Mouse (Mus musculus): Measurements from ENCODE around the gene Akr1b8. TPM values are rescaled to one million over a fixed set of nuclear protein-coding genes. Genes with fewer than 3 reads are reported as not detected.
A peak's percentile ranks its signal among the peaks of the same experiment; 100 is the strongest.
"Not testable (repeated sequence)": the region's sequence is repeated elsewhere in the genome, so short reads cannot be mapped to it uniquely, and the experiment has no call there.

The Akr1b8 gene
- total RNA-seq, 1 experiment from 2014 or later = not detected

DNA sequence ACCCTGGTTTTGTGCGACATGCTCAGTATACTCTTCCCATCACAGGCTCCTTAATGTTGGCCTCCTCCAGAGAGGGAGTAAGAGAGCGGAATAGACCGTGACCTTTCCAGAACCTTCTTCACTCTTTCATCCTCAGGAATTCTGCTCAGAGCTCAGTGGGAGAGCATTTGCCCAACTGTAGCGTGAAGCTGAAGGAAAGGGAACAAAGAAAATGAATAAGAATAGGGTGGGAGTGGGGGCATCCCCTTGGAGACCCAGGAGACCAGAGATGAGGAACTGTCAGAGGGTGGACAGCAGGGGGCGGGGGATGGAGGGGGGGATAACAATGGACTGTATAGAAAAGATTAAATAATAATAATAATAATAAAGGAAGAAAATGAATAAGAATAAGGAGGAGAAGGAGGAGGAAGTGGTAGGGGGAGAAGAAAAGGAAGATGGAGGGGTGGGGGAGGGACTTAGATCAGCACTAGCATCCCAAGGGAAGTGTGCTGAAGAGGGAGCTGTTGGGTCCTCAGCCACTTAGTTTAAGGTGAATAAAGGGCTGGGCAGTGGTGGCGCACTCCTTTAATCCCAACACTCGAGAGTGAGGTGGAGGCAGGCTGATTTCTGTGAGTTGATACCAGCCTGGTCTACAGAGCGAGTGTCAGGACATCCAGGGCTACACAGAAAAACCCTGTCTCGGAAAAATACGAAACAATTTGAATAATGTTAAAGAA, 9.6 kb upstream of the Akr1b8 start:
- ATAC-seq (replicated peaks in 1 of 2; ENCODE audit: insufficient read depth in 1 of 2, low FRiP score in 2 of 2, low TSS enrichment in 1 of 2, low read depth in 1 of 2, poor library complexity in 2 of 2, severe bottlenecking in 2 of 2) = no peak

DNA sequence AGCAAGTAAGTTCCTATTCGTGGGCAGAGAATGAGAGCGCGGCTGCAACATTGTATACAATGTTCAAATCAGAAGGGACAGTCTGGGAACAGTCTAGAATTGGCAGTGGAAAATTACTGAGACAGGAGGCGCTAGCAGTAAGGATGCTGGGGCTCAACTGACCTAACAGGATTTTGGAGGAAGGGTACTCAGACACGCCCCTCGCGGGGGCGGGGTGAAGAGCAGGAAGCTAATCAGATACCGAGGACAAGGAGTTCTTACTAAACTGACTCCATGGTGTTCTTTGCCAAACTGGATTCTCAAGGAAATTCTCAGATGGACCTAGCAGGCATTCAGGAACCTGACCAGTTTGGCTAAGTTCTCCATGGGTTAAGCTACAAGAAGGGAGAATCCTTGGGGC, 9.0 kb upstream of the Akr1b8 start:
- no peak for ATAC-seq (replicated peaks in 1 of 2; ENCODE audit: insufficient read depth in 1 of 2, low FRiP score in 2 of 2, low TSS enrichment in 1 of 2, low read depth in 1 of 2, poor library complexity in 2 of 2, severe bottlenecking in 2 of 2)

DNA sequence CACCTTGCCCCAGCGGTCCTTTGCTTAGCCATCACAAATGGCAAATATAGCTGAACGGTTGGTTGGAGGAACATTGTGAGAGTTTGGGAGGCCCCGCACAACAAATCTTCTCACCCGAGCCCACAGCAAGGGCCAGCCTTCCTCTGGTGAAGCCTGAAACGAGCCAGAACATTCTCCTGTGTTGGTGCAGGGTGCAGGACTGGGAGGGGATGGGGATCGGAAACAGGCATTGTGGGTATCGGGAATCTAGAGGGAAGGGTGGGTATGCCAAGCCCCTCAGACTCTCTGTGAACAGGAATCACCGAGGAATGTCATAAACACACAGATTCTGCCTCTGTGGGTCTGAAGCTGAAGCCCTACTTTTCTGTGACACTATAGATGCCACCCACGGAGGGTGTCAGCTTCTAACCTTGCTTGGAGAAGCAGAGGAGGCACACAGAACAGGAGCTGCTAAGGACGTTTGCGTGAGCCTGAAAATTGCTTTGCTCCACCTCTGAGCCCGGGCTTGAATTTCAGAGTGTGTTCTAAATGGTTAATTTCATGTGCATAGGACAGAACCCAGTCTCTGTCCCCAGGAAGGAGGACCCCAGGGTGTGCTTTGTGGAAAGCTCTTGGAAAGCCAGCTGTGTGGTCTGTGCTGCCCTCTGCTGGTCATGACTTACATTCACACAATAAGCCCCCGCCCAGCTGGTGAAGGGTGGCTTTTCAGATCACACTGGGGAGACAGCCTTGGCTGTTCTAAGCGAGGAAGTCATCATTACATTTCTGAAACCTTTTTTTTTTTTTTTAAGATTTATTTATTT, 7.6 kb upstream of the Akr1b8 start:
- peak; percentile 74 to 92 for ATAC-seq (replicated peaks in 1 of 2; ENCODE audit: insufficient read depth in 1 of 2, low FRiP score in 2 of 2, low TSS enrichment in 1 of 2, low read depth in 1 of 2, poor library complexity in 2 of 2, severe bottlenecking in 2 of 2)

DNA sequence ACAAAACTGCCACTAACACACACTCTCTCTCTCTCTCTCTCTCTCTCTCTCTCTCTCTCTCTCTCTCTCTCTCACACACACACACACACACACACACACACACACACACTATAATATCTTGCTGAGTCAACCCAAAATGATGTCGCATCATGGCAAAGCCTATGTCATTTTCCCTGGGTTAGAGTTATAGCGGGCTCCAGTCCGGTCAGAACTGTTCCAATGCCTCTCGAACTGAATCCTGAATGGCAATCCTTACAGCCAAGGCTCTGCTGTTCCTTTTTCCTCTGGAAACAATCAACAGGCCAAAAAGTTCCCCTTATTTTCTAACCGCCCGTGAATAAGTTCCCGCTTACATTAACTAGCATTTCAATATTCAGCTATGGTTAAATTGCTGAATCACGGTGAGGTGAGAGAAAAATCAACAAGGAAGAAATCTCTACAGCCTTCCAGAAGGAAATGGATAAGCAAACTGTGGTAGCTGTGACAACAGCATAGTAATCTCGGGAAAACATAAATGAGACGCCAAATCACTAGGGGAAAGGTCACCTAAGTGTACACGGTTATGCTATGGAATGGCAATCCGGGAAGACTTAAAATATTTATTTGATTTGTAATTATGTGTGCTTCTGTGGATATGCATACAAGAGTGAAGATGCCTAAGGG, 3.8 kb upstream of the Akr1b8 start:
- no peak for ATAC-seq (replicated peaks in 1 of 2; ENCODE audit: insufficient read depth in 1 of 2, low FRiP score in 2 of 2, low TSS enrichment in 1 of 2, low read depth in 1 of 2, poor library complexity in 2 of 2, severe bottlenecking in 2 of 2)

DNA sequence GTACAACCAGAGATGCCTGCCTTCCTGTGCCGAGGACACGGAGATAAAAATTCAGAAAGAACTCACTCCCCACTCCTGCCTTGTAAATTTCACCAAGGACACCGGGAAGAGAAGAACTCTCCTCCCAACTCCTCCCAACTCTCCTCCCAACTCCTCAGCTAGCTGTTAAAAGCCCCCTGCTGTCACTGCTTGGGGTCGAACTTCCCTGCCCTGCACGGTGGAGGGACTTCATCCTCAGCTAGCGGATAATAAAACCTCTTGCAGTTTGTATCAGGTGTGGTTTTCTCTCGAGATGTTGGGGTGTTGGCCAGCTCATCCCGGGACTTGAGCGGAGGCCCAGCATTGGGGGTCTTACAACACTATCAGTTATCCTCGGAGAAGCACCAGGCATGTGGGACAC, 2.4 kb upstream of the Akr1b8 start:
- ATAC-seq (replicated peaks in 1 of 2; ENCODE audit: insufficient read depth in 1 of 2, low FRiP score in 2 of 2, low TSS enrichment in 1 of 2, low read depth in 1 of 2, poor library complexity in 2 of 2, severe bottlenecking in 2 of 2) = not testable (repeated sequence)

DNA sequence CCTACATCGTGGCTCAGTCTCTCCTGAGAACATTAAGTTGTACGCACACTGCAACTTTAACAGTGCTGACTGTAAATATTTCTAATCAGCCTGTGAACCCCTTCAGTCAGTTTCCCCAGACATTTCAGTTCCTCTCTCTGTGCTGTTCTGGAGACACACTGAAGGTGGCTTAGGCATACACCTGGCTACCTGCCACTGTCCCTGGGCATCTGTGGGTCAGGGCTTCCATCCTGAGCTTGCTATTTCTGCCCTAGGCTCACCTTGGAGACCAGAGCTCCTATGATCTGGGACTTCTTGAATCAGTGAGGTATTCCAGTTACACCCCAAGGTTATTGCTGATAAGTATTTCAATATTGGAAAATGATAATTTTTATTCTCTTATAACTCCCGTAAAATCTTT, 1.5 kb upstream of the Akr1b8 start:
- ATAC-seq (replicated peaks in 1 of 2; ENCODE audit: insufficient read depth in 1 of 2, low FRiP score in 2 of 2, low TSS enrichment in 1 of 2, low read depth in 1 of 2, poor library complexity in 2 of 2, severe bottlenecking in 2 of 2) = no peak

DNA sequence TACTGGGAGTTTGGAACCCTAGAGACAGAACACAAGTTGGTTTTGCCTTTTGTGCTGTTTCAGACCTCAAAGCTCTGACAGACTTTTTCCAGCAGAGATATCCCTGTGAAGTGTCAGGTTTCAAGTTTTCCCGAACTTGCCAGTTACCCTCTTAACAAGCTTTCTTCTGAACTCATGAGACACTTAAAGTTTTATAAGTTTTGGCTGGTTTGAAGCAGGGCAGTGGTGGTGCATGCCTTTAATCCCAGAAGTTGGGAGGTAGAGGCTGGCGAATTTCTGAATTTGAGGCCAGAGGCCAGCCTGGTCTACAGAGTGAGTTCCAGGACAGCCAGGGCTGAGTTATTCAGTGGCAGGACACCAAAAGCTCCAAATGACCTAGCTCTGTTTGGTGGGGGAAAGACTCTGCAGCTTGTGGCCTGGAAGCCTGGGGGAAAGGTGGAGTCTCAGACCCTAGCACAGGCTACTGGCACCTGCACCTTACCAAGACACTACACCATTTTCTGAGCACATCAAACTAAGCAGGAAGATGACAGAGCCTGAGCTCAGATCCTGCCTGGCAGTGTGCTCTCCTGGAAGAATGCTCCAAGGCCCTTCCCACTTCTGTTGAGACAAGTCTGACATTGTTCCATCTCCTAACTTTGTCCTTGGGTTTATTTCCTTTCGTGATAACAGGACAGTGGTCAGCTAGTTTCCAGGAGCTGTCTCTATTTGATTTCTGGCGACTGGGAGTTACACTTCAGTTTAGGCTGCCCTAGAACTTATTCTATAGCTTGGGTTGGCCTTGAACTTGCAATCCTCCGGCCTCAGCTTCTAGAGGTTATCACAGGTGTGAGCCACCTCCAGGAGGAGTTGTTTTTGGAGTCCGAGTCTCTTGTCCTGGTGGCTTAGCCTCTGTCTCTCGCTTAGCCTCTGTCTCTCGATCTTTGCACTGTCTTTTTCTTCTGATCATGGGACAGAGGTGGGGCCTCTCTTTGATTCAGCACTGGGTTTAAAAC, 732 bp downstream of the Akr1b8 start:
- no peak for ATAC-seq (replicated peaks in 1 of 2; ENCODE audit: insufficient read depth in 1 of 2, low FRiP score in 2 of 2, low TSS enrichment in 1 of 2, low read depth in 1 of 2, poor library complexity in 2 of 2, severe bottlenecking in 2 of 2)

DNA sequence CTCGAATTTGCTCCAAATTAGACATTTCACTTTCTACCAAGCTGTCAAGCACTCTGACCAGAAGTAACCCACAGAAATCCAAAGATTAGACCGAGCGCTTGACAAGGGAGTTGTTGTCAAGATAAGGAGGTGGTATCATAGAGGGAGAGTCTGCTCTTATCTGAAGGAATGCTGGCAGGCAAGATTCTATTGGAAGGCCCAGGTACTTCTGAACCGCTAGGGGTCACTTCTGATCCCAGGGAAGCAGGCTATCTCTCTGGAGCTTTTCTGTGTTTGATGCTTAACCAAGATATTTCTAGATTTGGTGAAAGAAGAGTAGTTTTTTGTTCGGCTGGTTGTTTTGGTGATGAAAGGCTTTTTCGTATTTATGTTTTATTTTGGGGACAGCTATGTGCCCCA, 1.4 kb downstream of the Akr1b8 start:
- no peak for ATAC-seq (replicated peaks in 1 of 2; ENCODE audit: insufficient read depth in 1 of 2, low FRiP score in 2 of 2, low TSS enrichment in 1 of 2, low read depth in 1 of 2, poor library complexity in 2 of 2, severe bottlenecking in 2 of 2)

DNA sequence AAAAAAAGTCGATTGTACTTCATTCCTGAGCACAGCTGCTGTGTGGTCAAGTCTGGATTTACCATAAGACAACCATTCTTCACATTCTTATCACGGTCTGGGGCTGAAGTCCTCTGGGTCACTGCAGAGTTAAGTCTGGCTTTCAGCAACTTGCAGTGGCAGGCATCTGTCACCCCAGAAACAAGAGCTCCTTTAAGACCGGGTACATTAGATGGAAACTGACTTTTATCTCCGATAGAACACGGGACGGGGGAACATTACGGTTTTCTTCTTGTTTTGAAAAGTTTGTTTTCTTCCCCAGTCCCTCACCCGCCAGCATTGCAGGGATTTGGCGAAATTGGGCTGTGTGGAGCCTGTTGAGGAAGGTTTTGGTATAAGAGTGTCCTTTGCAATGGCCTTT, 1.9 kb downstream of the Akr1b8 start:
- no peak for ATAC-seq (replicated peaks in 1 of 2; ENCODE audit: insufficient read depth in 1 of 2, low FRiP score in 2 of 2, low TSS enrichment in 1 of 2, low read depth in 1 of 2, poor library complexity in 2 of 2, severe bottlenecking in 2 of 2)

DNA sequence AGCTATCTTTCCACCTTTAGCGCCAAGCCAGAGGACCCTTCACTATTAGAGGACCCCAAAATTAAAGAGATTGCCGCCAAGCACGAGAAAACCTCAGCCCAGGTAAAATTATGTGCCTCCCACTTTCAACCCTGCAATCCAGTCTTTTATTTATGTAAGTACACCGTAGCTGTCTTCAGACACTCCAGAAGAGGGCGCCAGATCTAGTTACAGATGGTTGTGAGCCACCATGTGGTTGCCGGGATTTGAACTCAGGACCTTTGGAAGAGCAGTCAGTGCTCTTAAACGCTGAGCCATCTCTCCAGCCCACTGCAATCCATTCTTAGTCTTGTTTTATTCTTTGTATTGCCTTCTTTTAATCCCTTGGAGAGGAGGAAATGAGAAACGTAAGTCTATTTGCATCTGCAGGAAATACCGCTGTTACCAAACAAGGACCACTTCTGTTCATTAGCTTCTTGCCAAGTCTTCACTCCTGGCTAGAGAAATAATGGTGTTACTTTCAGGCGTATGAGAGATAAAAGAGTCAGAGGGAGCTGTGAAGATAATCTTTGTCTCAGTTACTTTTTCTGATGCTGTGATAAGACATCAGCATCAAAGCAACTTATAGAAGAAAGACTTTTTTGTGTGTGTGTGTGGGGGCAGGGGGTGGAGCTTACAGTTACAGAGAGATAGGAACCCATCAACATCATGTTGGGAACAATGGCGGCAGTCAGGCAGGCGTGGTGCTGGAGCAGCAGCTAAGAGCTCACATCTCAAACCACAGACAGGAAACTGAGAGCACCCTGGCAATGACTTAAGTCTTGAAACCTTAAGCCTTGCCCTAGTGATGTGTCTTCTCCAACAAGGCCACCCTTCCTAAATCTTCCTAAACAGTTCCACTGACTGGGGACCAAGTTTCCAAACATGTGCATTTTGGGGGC, 10.6 kb downstream of the Akr1b8 start:
- ATAC-seq (replicated peaks in 1 of 2; ENCODE audit: insufficient read depth in 1 of 2, low FRiP score in 2 of 2, low TSS enrichment in 1 of 2, low read depth in 1 of 2, poor library complexity in 2 of 2, severe bottlenecking in 2 of 2) = no peak

DNA sequence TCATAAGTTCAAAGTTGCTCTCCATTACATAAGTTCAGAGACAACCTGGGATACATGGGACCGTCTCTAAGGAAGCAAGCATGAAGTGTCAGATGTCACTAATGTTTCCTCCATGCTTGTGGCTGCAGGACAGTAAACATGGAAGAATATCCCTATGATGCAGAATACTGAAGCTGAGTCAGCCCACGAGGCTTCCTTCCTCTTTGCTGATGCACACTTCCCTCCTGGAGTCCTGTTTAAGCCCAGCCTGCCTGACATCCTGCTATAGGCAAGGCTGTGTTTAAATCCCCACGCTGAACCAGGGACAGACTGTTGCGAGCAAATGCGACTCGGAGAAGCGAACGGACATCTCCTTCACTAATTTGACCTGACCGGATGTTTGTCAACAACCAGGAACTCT, 14.1 kb downstream of the Akr1b8 start:
- ATAC-seq (replicated peaks in 1 of 2; ENCODE audit: insufficient read depth in 1 of 2, low FRiP score in 2 of 2, low TSS enrichment in 1 of 2, low read depth in 1 of 2, poor library complexity in 2 of 2, severe bottlenecking in 2 of 2) = peak; percentile 40 to 65; a peak in 3 of 4 replicates

DNA sequence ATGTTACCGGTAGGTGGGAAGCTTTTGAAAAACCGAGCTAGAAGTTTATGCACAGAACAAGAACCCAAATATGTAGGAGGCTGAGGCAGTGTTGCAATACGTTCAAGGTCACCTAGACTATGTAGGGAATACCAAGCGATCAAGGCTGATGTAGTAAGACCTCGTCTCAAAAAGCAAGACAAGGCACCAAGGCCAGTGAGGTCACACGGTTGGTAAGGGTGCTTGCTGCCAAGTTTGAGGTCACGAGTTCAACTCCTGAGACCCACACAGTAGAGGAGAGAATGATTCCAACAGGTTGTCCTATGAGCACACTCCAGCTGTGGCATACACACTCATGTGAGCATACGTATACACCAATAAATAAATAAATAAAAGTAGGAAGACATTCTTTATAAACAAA, 16.2 kb downstream of the Akr1b8 start:
- no peak for ATAC-seq (replicated peaks in 1 of 2; ENCODE audit: insufficient read depth in 1 of 2, low FRiP score in 2 of 2, low TSS enrichment in 1 of 2, low read depth in 1 of 2, poor library complexity in 2 of 2, severe bottlenecking in 2 of 2)

DNA sequence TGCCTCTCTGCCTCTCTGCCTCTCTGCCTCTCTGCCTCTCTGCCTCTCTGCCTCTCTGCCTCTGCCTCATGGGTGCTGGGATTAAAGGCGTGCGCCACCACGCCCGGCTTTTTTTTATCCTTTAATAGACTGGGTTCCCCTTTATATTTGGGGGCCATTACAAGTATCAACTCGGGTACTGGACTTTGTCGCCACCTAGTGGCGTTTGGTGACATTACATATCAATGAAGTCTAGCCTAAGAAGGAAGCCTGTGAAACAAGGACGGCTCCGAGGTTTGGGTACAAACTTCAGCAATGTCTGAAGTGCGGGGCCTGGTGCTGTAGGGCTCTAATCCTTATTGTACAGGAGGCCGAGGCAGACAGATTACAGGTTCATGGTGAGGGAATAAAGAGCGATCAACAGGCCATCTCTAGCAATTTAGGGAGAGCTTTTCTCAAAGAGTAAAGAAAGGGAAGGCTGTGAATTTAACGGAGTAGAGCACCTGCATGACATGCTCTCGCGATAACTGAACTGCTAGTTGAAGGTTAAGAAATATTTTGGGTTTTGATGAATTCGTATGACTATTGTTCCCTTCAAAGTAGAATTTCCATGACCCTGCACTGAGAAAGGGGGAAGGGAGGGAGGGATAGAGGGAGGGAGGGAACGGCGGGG, 17.9 kb downstream of the Akr1b8 start:
- ATAC-seq (replicated peaks in 1 of 2; ENCODE audit: insufficient read depth in 1 of 2, low FRiP score in 2 of 2, low TSS enrichment in 1 of 2, low read depth in 1 of 2, poor library complexity in 2 of 2, severe bottlenecking in 2 of 2) = peak; percentile 95 to 97

DNA sequence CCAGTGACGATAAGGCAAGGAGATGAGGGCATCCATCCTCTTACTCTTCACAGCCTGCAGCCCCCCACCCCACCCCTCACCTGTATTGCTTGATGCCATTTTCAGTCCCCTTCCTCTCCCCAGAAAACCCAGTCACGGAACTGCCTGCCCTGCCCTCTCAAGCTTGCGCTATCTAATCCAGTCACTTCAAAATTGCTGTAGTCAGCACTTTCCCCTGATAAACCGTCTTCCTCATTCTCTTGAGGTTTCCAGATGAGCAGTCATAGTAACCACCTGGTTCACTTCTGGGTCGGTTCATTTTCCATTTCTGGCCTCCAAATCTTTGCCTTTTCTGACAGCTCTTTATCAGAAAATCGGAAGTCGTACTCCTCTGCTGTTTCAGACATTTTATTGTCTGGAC, 19.9 kb downstream of the Akr1b8 start:
- no peak for ATAC-seq (replicated peaks in 1 of 2; ENCODE audit: insufficient read depth in 1 of 2, low FRiP score in 2 of 2, low TSS enrichment in 1 of 2, low read depth in 1 of 2, poor library complexity in 2 of 2, severe bottlenecking in 2 of 2)

DNA sequence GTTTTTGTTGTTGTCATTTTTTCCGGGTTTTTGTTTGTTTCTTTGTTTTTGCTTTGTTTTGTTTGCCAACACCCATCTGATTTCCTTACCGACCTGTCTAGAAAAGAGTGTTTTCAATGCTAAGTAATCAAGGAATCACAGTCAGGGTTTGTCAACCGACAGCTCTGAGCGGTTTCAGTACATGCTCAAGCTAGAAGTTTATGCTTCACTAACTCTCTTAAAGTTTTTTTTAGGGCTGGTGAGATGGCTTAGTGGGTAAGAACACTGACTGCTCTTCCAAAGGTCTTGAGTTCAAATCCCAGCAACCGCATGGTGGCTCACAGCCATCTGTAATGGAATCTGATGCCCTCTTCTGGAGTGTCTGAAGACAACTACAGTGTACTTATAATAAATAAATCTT, 22.0 kb downstream of the Akr1b8 start:
- not testable (repeated sequence) for ATAC-seq (replicated peaks in 1 of 2; ENCODE audit: insufficient read depth in 1 of 2, low FRiP score in 2 of 2, low TSS enrichment in 1 of 2, low read depth in 1 of 2, poor library complexity in 2 of 2, severe bottlenecking in 2 of 2)

DNA sequence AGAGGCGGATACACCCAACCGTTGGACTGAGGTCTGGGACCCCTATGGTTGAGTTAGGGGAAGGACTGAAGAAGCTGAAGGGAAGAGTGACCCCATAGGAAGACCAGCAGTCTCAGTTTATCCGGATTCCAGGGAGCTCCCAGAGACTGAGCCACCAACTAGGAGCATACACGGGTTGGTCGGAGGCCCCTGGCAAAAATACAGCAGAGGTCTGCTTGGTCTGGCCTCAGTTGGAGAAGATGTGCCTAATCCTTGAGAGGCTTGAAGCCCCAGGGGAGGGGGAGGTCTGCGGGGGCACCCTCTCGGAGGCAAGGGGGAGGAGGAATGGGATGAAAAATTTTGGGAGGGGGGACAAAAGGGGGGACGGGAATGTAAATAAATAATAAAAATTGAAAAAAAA, 29.5 kb downstream of the Akr1b8 start:
- ATAC-seq (replicated peaks in 1 of 2; ENCODE audit: insufficient read depth in 1 of 2, low FRiP score in 2 of 2, low TSS enrichment in 1 of 2, low read depth in 1 of 2, poor library complexity in 2 of 2, severe bottlenecking in 2 of 2) = no peak
